Mouse (Mus musculus): Measurements from ENCODE around the gene Vmn2r62.
"Not testable (repeated sequence)": the region's sequence is repeated elsewhere in the genome, so short reads cannot be mapped to it uniquely, and the experiment has no call there.

The Vmn2r62 gene

DNA sequence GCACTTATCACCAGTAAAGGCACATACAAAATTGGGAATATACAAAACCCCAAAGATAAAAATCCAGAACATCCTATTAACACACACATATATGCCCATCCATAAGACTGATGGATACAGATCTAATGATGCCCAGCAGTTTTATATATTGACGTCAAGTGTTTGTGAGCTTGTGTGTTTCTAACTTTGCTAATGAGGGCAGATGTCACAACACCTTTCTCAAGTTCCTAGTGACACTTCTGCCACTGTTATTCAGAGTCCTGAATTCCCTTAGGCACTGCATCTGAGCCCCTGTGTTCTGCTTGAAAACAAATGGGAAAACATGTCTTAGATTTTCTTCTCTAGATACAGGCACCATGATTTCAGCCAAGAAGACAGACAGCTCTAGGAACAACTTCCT is at the start of gene Vmn2r62:
Vmn2r62 (minus strand) TSS at position 101 of the 400 bp plus-strand sequence.
- DNase-seq = not testable (repeated sequence)

DNA sequence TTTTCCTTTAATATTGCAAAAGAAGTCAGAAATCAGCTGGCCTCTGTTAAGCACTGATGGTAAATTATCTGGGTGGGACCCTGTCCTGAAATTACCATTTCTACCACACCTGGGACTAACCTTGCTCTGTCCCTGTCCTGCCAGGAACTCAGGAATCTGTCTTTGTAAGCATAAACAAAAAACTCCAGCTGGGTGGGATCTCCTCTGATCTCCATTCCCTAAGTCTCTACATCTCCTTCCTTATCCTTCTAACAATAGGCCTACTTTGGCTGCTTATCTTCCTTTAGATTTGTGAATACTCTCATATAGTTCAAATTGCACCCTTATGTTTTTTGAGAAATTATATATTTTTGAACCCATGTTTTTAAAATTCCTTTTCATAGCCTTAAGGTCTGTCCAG is 45.0 kb upstream of the Vmn2r62 start:
- DNase-seq = not testable (repeated sequence)

DNA sequence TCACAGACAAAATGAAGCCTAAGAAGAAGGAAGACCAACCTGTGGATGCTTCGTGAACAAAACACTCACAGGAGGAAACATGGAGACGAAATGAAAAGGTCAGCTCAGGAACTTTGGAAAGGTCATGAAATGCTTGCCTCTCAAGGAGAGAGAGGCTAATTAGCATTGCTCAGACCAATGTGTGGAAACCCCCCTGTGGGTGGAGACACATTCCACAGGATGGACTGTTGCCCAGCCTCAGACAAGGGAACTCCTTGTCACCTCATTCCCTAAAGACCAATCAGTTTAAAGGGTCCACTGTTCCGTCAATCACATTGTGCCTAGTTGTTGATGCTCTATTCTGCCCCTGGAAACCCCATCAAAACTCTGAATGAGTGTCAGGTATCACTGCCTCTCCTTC is 38.9 kb upstream of the Vmn2r62 start:
- no peak for DNase-seq

DNA sequence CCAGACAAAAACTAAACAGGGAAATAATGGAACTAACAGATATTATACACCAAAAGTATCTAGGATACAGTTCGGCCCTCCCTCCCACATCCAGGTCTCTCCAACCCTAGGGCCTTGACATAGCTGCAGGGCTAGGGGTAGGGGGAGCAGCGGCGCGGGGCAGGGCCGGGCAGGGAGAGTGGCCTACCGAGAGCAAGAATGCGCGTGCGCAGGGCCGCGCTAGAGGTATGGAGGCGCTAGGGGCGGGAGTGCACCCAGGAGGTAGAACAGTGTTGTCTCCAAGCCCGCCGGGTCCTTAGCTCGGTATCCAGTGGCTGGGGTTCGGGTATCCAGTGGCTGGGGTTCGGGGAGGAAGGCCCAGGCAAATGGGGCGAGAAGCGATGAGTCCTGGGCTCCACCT is 43.5 kb downstream of the Vmn2r62 start:
- DNase-seq = no peak

DNA sequence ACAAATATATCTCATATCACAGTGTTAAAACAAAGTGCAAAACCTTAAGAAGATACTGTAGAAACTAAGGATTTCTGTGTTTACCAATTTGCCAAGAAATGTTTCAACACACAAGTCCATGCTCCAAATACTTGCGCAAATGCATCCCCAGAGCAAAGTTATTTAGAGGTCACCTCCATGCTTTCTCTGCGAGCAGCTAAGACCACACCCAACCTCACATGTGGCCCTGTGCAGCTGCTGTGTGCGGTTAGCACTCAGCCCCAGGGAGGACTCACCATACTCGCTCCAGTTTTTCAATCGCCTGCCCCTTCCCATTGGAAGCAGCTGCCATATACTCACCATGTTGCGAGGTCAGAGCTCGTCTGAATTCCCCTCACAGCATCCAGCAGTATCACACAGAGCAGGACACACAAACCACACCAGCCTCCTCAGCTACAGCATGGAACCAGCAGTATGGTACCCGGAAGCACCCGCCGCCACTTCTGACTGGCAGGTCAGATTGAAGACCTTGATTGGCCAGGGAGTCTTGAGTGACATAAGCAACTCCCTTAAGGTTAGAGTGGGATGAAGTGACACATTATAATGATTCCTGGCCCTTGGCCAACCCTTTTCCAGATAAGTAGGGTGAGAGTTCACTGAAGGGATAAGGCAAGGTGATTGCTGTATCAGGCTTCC is 54.7 kb downstream of the Vmn2r62 start:
- DNase-seq = no peak

DNA sequence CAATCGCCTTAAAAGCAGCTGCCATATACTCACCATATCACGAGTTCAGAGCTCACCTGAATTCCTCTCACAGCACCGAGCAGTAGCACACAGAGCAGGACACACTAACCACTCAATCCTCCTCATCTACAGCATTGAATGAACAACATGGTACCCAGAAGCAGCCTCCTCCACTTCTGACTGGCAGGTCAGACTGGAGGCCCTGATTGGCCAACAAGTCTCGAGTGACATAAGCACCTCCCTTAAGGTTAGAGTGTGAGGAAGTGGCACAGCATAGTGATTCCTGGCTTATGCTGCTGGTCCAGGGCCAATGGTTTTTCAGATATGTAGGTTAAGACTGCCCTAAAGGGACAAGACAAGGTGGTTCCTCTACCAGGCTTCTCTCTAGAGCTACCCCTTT is 66.4 kb downstream of the Vmn2r62 start, which contains the start of gene Gm17067:
Gm17067 (minus strand) TSS at position 101 of the 400 bp plus-strand sequence.
- DNase-seq = not testable (repeated sequence)
